Mouse (Mus musculus) intestine, postnatal 0 days (tissue): ENCODE data around the gene 4930444G20Rik. TPM values are rescaled to one million over a fixed set of nuclear protein-coding genes. Genes with fewer than 3 reads are reported as not detected.
"Not testable (repeated sequence)": the region's sequence is repeated elsewhere in the genome, so short reads cannot be mapped to it uniquely, and the experiment has no call there.

Source experiments
- ATAC-seq: fragments of 200-750 bp; cut with Nextera tagmentation; 2 replicates; pipeline ENCODE4 v1.8.0; 2017; ENCODE audit warnings: mild to moderate bottlenecking, moderate TSS enrichment, moderate library complexity
- H3K27ac ChIP-seq: fragments of 300-500 bp; sonication (generic); 2 replicates; pipeline ENCODE4 v1.5.1; 2014; ENCODE audit warnings: mild to moderate bottlenecking, low read depth, low read length, moderate library complexity
- H3K27me3 ChIP-seq: fragments of 300-500 bp; sonication (generic); replicated peaks from 2 replicates; pipeline ENCODE4 v1.6.1; 2014; ENCODE audit warnings: low read length, mixed read lengths; ENCODE audit not compliant: control insufficient read depth, insufficient read depth
- H3K36me3 ChIP-seq: fragments of 300-500 bp; sonication (generic); 2 replicates; pipeline ENCODE4 v1.6.1; 2014; ENCODE audit warnings: mild to moderate bottlenecking, moderate library complexity; ENCODE audit not compliant: control insufficient read depth, insufficient read depth
- H3K4me1 ChIP-seq: fragments of 300-500 bp; sonication (generic); replicated peaks from 2 replicates; pipeline ENCODE4 v1.6.1; 2014; ENCODE audit warnings: antibody characterized with exemption, low read length, mixed read lengths; ENCODE audit not compliant: control insufficient read depth, insufficient read depth
- H3K4me2 ChIP-seq: fragments of 300-500 bp; sonication (generic); replicated peaks from 2 replicates; pipeline ENCODE4 v1.6.1; 2014; ENCODE audit warnings: low read depth, mild to moderate bottlenecking, moderate library complexity
- H3K4me3 ChIP-seq: fragments of 300-500 bp; sonication (generic); 2 replicates; pipeline ENCODE4 v1.5.1; 2014; ENCODE audit warnings: low read depth, low read length
- H3K9ac ChIP-seq: fragments of 300-500 bp; sonication (generic); 2 replicates; pipeline ENCODE4 v1.6.1; 2014; ENCODE audit warnings: mild to moderate bottlenecking, low read depth, low read length
- H3K9me3 ChIP-seq: fragments of 300-500 bp; sonication (generic); 2 replicates; pipeline ENCODE4 v1.6.1; 2016; ENCODE audit warnings: mixed run types; ENCODE audit not compliant: control insufficient read depth
- CTCF ChIP-seq: sonication (generic); IDR thresholded peaks from 2 replicates; pipeline ENCODE4 v1.5.1; 2016; ENCODE audit warnings: low read depth, mild to moderate bottlenecking, control low read depth, antibody characterized with exemption, moderate library complexity
- WGBS: fragments of 180-500 bp; shearing (Covaris S2); extraction: QIAGEN DNeasy Blood & Tissue Kit; methylation state at CpG from one replicate; pipeline ENCODE4 v1.1.7; 2014; 5-methylcytosine and 5-hydroxymethylcytosine counted together
- polyA plus RNA-seq: library from polyadenylated mRNA; unstranded; fragments of >200 nt; fragmentation: Nextera tagmentation; extraction: Ambion mirVana; gene quantifications from 2 replicates; pipeline ENCODE4 v1.2.1, GENCODE M21; 2015

Gene 4930444G20Rik
- polyA plus RNA-seq, result not detected in 2 replicates

DNA sequence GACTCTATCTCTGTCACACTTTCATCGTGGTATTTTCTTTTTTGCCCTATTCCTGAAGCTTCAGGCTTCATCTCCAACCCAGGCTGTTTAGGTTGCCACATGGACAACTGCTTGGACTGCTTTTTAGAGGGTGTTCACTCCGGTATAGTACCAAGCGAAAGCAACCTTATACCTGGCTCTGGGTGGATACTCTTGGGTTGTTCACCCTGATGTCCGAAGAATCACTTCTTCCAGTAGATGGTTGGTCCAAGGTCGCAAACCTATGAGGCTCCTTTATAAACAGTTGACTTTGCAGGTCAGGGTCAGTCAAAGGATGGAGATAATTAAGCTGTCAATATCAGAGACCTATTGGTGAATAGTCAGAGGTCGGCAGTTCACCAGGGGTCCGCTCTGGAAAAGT, at the start of gene 4930444G20Rik:
Gene 4930444G20Rik, minus strand, starts transcription at position 101 of the 400 bp plus-strand sequence.
- not testable (repeated sequence) for ATAC-seq, H3K4me1 ChIP-seq
- whole genome bisulfite sequencing, result 88% methylated on average over 7 of the region's 7 CpGs

DNA sequence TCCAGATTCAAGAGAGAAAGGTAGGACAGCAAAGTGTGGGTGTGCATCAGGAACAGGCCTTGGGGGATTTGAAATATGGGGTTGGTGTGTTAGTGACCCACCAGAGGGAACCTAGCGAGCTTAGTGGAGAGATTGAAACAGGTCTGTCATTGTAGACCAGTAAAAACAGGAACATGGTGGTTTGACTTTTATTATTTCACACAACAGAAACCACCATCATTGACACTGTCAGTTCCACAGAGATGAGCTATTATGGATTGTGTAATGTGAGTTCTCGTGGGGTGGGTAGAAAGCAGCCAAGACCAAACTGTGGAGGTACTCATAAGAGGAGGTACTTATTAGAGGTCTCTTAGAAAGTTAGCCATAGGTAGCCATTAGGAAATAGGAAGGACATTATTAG, 6.7 kb upstream of the 4930444G20Rik start:
- no peak overlapping the region for H3K27ac ChIP-seq

More for the DNA sequence above, at the start of gene 4930444G20Rik:
- H3K9ac ChIP-seq, H3K36me3 ChIP-seq, H3K27me3 ChIP-seq, H3K4me2 ChIP-seq, H3K4me3 ChIP-seq, H3K27ac ChIP-seq, H3K9me3 ChIP-seq: not testable (repeated sequence)

DNA sequence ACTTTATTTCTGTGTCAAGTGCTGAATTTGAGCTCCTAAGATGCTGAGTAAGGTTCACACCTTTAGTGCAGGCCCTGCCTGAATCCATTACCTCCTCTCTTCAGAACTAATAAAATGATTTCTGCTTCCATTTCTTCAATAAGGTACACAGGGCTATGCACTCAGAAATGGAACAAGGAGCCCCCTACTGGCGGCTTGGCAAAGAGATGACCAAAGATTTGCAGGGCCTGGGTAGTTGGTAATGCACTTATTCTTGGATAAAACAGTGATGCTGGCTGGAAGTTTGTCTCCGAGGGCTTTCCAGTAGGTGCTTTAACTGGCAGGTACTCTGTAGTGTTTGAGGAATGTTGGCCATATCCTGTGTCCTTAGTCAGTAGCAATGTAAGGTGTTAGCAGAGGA, 4.9 kb upstream of the 4930444G20Rik start:
- Histone ChIP-seq H3K9me3 (no peaks in the 10 kb centered on the region), H3K36me3 (no peaks in the 10 kb centered on the region), H3K9ac (no peak overlapping the region), H3K4me3 (no peak overlapping the region), H3K27ac (no peak overlapping the region), H3K4me1 (no peaks in the 10 kb centered on the region), H3K4me2 (no peak overlapping the region), H3K27me3 (no peaks in the 10 kb centered on the region)
- no peak for ATAC-seq
- TF ChIP-seq CTCF, result peak; percentile 50
- WGBS, result 63% methylated on average over 2 of the region's 2 CpGs

More for the DNA sequence above, 6.7 kb upstream of the 4930444G20Rik start:
- Histone ChIP-seq H3K4me3 (no peak overlapping the region), H3K9ac (no peak overlapping the region), H3K4me2 (no peak overlapping the region), H3K36me3 (no peaks in the 10 kb centered on the region), H3K4me1 (no peaks in the 10 kb centered on the region), H3K27me3 (no peaks in the 10 kb centered on the region), H3K9me3 (no peaks in the 10 kb centered on the region)
- 84% methylated on average over 2 of the region's 2 CpGs for WGBS
- no peak for TF ChIP-seq CTCF
- no peak for ATAC-seq

DNA sequence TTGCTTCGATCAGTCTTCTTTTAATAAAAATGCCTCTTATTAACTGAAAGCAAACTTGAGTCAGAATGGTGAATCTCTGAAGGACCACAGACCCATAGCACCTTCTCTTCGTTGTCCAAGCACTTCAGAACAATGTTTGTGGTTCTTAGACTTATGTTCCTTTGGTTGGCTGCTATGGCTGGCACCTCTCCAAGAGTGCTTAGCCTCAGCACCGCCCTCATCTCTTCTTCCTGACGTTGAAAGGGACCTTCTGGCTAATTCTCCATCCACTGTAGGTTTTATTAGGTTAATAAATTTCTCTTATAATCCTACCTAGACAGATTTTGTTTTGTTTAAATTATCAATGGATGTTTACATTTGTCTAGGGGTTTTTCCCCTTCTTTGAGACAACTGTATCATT, 2.7 kb upstream of the 4930444G20Rik start:
- no peak for ATAC-seq
- H3K4me3 ChIP-seq, result no peak overlapping the region
- 33% methylated on average over 4 of the region's 4 CpGs for WGBS
- no peaks in the 10 kb centered on the region for H3K9me3 ChIP-seq
- H3K4me1 ChIP-seq, result no peaks in the 10 kb centered on the region
- no peak overlapping the region for H3K4me2 ChIP-seq
- no peaks in the 10 kb centered on the region for H3K27me3 ChIP-seq
- TF ChIP-seq CTCF, result no peak
- no peak overlapping the region for H3K27ac ChIP-seq
- no peaks in the 10 kb centered on the region for H3K36me3 ChIP-seq
- H3K9ac ChIP-seq, result no peak overlapping the region

DNA sequence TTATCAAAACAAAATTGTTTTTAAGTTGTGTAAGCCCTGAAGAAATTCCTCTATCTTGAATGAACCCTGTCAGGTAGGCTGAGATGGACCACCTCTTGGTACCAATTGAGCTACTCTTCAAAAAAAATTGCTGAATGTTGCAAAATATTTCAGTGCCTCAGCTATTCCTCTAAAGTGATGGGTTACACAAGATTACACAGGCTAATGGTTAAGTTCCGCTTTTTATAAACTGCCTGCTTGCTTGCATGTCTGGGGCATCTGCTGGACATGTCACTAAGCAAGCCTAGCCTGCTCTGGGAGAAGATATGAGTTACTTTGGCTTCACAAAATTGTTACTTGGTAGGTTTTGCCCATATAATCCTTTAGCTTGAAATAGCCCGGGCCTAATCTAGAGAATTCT, 2.3 kb upstream of the 4930444G20Rik start:
- WGBS, result 91% methylated on average over 2 of the region's 2 CpGs

DNA sequence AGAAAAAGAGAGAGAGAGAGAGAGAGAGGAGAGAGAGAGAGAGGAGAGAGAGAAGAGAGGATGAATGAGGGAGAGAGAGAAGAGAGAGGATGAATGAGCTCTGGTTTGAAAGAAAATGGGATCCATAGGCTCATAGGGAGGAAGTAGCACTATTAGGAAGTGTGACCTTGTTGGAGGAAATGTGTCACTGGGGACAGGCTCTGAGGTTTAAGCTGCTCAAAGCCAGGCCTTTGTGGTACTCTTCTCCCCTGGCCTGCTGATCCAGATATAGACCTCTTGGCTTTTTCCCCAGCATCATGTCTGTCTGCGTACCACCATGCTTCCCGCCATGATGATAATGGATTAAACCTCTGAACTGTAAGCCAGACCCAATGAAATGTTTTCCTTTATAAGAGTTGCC, 8.5 kb downstream of the 4930444G20Rik start:
- Histone ChIP-seq H3K9me3 (no peaks in the 10 kb centered on the region), H3K4me2 (peak overlapping the region; percentile 82), H3K9ac (no peak overlapping the region), H3K4me1 (no peaks in the 10 kb centered on the region), H3K4me3 (no peak overlapping the region), H3K36me3 (no peaks in the 10 kb centered on the region), H3K27me3 (no peaks in the 10 kb centered on the region), H3K27ac (no peak overlapping the region)
- no peak for TF ChIP-seq CTCF
- ATAC-seq, result no peak
- 93% methylated on average over 2 of the region's 2 CpGs for WGBS

More for the DNA sequence above, 2.3 kb upstream of the 4930444G20Rik start:
- Histone ChIP-seq H3K4me2 (no peak overlapping the region), H3K9me3 (no peaks in the 10 kb centered on the region), H3K27me3 (no peaks in the 10 kb centered on the region), H3K4me3 (no peak overlapping the region), H3K9ac (no peak overlapping the region), H3K4me1 (no peaks in the 10 kb centered on the region), H3K36me3 (no peaks in the 10 kb centered on the region), H3K27ac (no peak overlapping the region)
- TF ChIP-seq CTCF, result no peak
- no peak for ATAC-seq

DNA sequence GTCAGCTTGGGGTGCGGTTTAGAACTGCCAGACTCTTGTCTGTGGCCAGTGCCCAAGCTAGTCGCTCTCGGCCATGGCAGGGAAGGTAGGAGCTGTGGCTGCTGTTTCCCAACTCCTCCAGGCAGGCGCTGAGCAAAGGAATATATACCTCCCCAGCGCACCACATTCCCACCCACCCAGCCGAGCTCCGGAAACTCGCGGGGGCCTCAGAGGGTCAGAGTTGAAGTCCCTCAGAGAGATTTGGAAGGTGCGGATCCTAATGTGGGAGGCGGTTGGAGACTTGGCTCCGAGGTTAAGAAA, 8.9 kb downstream of the 4930444G20Rik start:
- H3K27ac ChIP-seq, result no peak overlapping the region
- no peaks in the 10 kb centered on the region for H3K27me3 ChIP-seq
- TF ChIP-seq CTCF, result no peak
- H3K9me3 ChIP-seq, result no peaks in the 10 kb centered on the region
- H3K9ac ChIP-seq, result no peak overlapping the region
- peak overlapping the region; percentile 44 for H3K4me3 ChIP-seq
- no peak for ATAC-seq
- WGBS, result 16% methylated on average over 12 of the region's 12 CpGs
- no peaks in the 10 kb centered on the region for H3K4me1 ChIP-seq
- no peaks in the 10 kb centered on the region for H3K36me3 ChIP-seq
- H3K4me2 ChIP-seq, result peak overlapping the region; percentile 82
